20 mouse cellular contexts compared by ENCODE assay signal in the genomic region with DNA sequence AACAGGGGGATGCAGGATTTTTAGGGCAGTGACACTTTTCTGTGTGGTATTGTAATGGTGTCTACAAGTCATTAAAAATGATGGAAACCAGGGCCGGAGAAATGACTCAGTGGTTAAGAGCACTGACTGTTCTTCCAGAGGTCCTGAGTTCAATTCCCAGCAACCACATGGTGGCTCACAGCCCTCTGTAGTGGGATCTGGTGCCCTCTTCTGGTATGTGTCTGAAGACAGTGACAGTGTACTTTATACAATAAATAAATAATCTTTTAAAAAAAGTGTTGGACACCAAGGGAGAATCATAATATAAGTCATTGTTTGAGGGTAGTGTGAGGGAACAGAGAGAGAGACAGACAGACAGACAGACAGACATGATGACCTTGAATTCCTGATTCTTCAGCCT. TPM values are rescaled to one million over a fixed set of nuclear protein-coding genes. Genes with fewer than 3 reads are reported as not detected.
DNase-seq lines count a peak whose midpoint lies in the region; ATAC-seq and TF ChIP-seq lines count a peak whose summit lies in the region.
"Had no signal": no experiment of that assay in that cellular context is flagged by ENCODE, and none has a peak within 500 bp of the region (broad histone marks: within the 10 kb centered on the region; RNA-seq: fewer than 3 reads in every experiment).

No protein-coding gene starts in this region.

- no peak for ATAC-seq in liver, embryonic 14.5 days (ENCODE audit: insufficient read depth)
- ATAC-seq in liver, embryonic 12.5 days: no peak
- ATAC-seq: activated CD4-positive, CD25-positive, alpha-beta regulatory T cell, adult 4 months; forebrain, embryonic 13.5 days had no signal

- H3K27me3 ChIP-seq in liver, embryonic 14.5 days (ENCODE audit: control insufficient read depth, insufficient read depth, low read length): no peaks in the 10 kb centered on the region
- no peaks in the 10 kb centered on the region for H3K27me3 ChIP-seq in liver, embryonic 12.5 days (replicated peaks)
- H3K27me3 ChIP-seq: embryonic facial prominence, embryonic 12.5 days; forebrain, embryonic 13.5 days; limb, embryonic 13.5 days; neural tube, embryonic 13.5 days had no signal

- H3K4me1 ChIP-seq in liver, embryonic 14.5 days (replicated peaks; ENCODE audit: control insufficient read depth in 2 of 2, insufficient read depth in 2 of 2, low read length in 1 of 2): no peaks in the 10 kb centered on the region
- H3K4me1 ChIP-seq in liver, embryonic 12.5 days: no peaks in the 10 kb centered on the region
- H3K4me1 ChIP-seq: forebrain, embryonic 13.5 days; neural tube, embryonic 13.5 days had no signal

- H3K27ac ChIP-seq in gastrocnemius, adult 2 months: no peak overlapping the region
- no peak overlapping the region for H3K27ac ChIP-seq in liver, embryonic 14.5 days
- H3K27ac ChIP-seq in liver, embryonic 12.5 days: no peak overlapping the region
- H3K27ac ChIP-seq: embryonic facial prominence, embryonic 12.5 days; forebrain, embryonic 13.5 days; limb, embryonic 13.5 days; neural tube, embryonic 13.5 days had no signal

- H3K4me3 ChIP-seq in gastrocnemius, adult 2 months: no peak overlapping the region
- H3K4me3 ChIP-seq in liver, embryonic 14.5 days (ENCODE audit: insufficient read depth in 1 of 2, low read depth in 2 of 2, low read length in 2 of 2): no peak overlapping the region
- H3K4me3 ChIP-seq in liver, embryonic 12.5 days: no peak overlapping the region
- H3K4me3 ChIP-seq: embryonic facial prominence, embryonic 12.5 days; erythroblast, embryonic 14.5 days; forebrain, embryonic 13.5 days; limb, embryonic 13.5 days; neural tube, embryonic 13.5 days had no signal

- H3K36me3 ChIP-seq in liver, embryonic 14.5 days (replicated peaks; ENCODE audit: control insufficient read depth, insufficient read depth, low read depth): no peaks in the 10 kb centered on the region
- H3K36me3 ChIP-seq in liver, embryonic 12.5 days: no peaks in the 10 kb centered on the region
- H3K36me3 ChIP-seq: embryonic facial prominence, embryonic 12.5 days; limb, embryonic 13.5 days; neural tube, embryonic 13.5 days had no signal

- intact Hi-C loops in gastrocnemius, adult 2 months (cut with DNase I): no loop called here

- no peak overlapping the region for H3K9ac ChIP-seq in liver, embryonic 14.5 days (replicated peaks)
- H3K9ac ChIP-seq in liver, embryonic 12.5 days: no peak overlapping the region
- H3K9ac ChIP-seq: embryonic facial prominence, embryonic 12.5 days; forebrain, embryonic 13.5 days; limb, embryonic 13.5 days; neural tube, embryonic 13.5 days had no signal

- no peak overlapping the region for H3K4me2 ChIP-seq in liver, embryonic 14.5 days (ENCODE audit: low read depth)
- no peak overlapping the region for H3K4me2 ChIP-seq in liver, embryonic 12.5 days
- H3K4me2 ChIP-seq: embryonic facial prominence, embryonic 12.5 days; forebrain, embryonic 13.5 days; limb, embryonic 13.5 days; midbrain, embryonic 11.5 days; neural tube, embryonic 13.5 days had no signal

- no peaks in the 10 kb centered on the region for H3K9me3 ChIP-seq in liver, embryonic 14.5 days (ENCODE audit: control insufficient read depth, low read length)
- no peaks in the 10 kb centered on the region for H3K9me3 ChIP-seq in liver, embryonic 12.5 days (replicated peaks)
- H3K9me3 ChIP-seq: embryonic facial prominence, embryonic 12.5 days; forebrain, embryonic 13.5 days; limb, embryonic 13.5 days; neural tube, embryonic 13.5 days had no signal

- no peak for DNase-seq in gastrocnemius, adult 2 months
- DNase-seq in gastrocnemius, adult 18-20 months (ENCODE audit: low spot score): no peak
- DNase-seq in liver, embryonic 14.5 days (ENCODE audit: low read depth in 3 of 3, low spot score in 3 of 3): no peak
- peak; percentile 35 for DNase-seq in thymus, postnatal 14 days
- no peak for DNase-seq in thymus, adult 18-20 months
- no peak for DNase-seq in ovary, postnatal 36 days (ENCODE audit: low spot score)
- DNase-seq: adrenal gland, postnatal 10 days; cerebellum, adult 9-10 months; gastrocnemius, postnatal 25 days; kidney, adult 9 months; kidney, postnatal 36 days; layer of hippocampus, adult 9-11 months had no signal

- no peak for TF ChIP-seq EP300 in liver, embryonic 14.5 days (IDR thresholded peaks at IDR 0.05; ENCODE audit: low read depth)

- WGBS in liver, embryonic 14.5 days (ENCODE audit: insufficient replicate concordance): 81% methylated on average over 1 of the region's 1 CpGs
- 82% methylated on average over 1 of the region's 1 CpGs for WGBS in liver, embryonic 12.5 days (ENCODE audit: insufficient replicate concordance)

- TF ChIP-seq CTCF in gastrocnemius, adult 2 months (IDR thresholded peaks at IDR 0.05): peak; percentile 21; the same call in 1 of the 2 replicates
- TF ChIP-seq CTCF in liver, embryonic 14.5 days (IDR thresholded peaks at IDR 0.05; ENCODE audit: low read depth): peak; percentile 14; the same call in 1 of the 2 replicates

RNA-seq across cellular contexts. Expression of gene Psip1, which starts 6.9 kb away (rescaled TPM):
- total RNA-seq in gastrocnemius, adult 2 months (2021): 10 to 100 TPM; 14.8 to 19.4 TPM
- 10 to 100 TPM; 15.8 to 17.2 TPM for total RNA-seq in gastrocnemius, adult 18-20 months (2021)
- polyA plus RNA-seq in liver, embryonic 14.5 days (2012; rRNA removed): 22.1 and 41.4 TPM in 2 replicates
- polyA plus RNA-seq in liver, embryonic 14.5 days (2014; fragmentation: Nextera tagmentation; extraction: Ambion mirVana): 54.7 and 60.4 TPM in 2 replicates
- 92.0 and 100.0 TPM in 2 replicates for polyA plus RNA-seq in liver, embryonic 12.5 days (2016; fragmentation: Nextera tagmentation; extraction: Ambion mirVana)

RNA-seq across cellular contexts. Expression of gene Ccdc171, which starts 32.2 kb away (rescaled TPM):
- under 1 TPM; 0.59 to 0.70 TPM for total RNA-seq in gastrocnemius, adult 2 months (2021)
- under 1 TPM; 0.52 to 0.94 TPM for total RNA-seq in gastrocnemius, adult 18-20 months (2021)
- polyA plus RNA-seq in liver, embryonic 14.5 days (2012; rRNA removed): 0.52 and 0.89 TPM in 2 replicates
- 0.64 and 0.77 TPM in 2 replicates for polyA plus RNA-seq in liver, embryonic 14.5 days (2014; fragmentation: Nextera tagmentation; extraction: Ambion mirVana)
- 2.4 and 2.6 TPM in 2 replicates for polyA plus RNA-seq in liver, embryonic 12.5 days (2016; fragmentation: Nextera tagmentation; extraction: Ambion mirVana)
- polyA plus RNA-seq: erythroblast, embryonic 14.5 days had no signal
